In genomic region chr7:143154458-143154871, GRCm38 (mm10) we compare ENCODE assay signal across 8 mouse cellular contexts. TPM values are rescaled to one million over a fixed set of nuclear protein-coding genes. Genes with fewer than 3 reads are reported as not detected.
DNase-seq lines count a peak whose midpoint lies in the region; ATAC-seq and TF ChIP-seq lines count a peak whose summit lies in the region.

No protein-coding gene starts in this region.

- H3K9ac ChIP-seq in forebrain, embryonic 11.5 days (ENCODE audit: low read length), result peak overlapping the region; percentile 44
- peak overlapping the region; percentile 59; the same call in 1 of the 2 replicates for H3K9ac ChIP-seq in hindbrain, embryonic 16.5 days (ENCODE audit: low read depth, low read length)
- no peak overlapping the region for H3K9ac ChIP-seq in midbrain, embryonic 16.5 days (ENCODE audit: low read depth, low read length)

- H3K4me1 ChIP-seq in E14TG2a.4 (replicated peaks; ENCODE audit: low read depth, low read length), result peaks cover 25% of the 10 kb centered on the region
- H3K4me1 ChIP-seq in forebrain, embryonic 11.5 days (replicated peaks; ENCODE audit: control insufficient read depth, insufficient read depth, low read length), result peaks cover 17% of the 10 kb centered on the region
- H3K4me1 ChIP-seq in hindbrain, embryonic 16.5 days (ENCODE audit: control insufficient read depth, insufficient read depth, low read depth, low read length), result peaks cover 5% of the 10 kb centered on the region; the same call in 1 of the 2 replicates
- H3K4me1 ChIP-seq in midbrain, embryonic 16.5 days (ENCODE audit: control insufficient read depth, insufficient read depth, low read length), result peaks cover 8% of the 10 kb centered on the region

- H3K27ac ChIP-seq in forebrain, embryonic 11.5 days (ENCODE audit: low read depth, low read length), result no peak overlapping the region
- no peak overlapping the region for H3K27ac ChIP-seq in hindbrain, embryonic 16.5 days (ENCODE audit: low read depth, low read length)
- no peak overlapping the region for H3K27ac ChIP-seq in midbrain, embryonic 16.5 days (ENCODE audit: low read length)

- H3K9me3 ChIP-seq in E14TG2a.4 (ENCODE audit: low read length), result no peaks in the 10 kb centered on the region
- H3K9me3 ChIP-seq in forebrain, embryonic 11.5 days (ENCODE audit: control insufficient read depth, low read length), result no peaks in the 10 kb centered on the region
- H3K9me3 ChIP-seq in hindbrain, embryonic 16.5 days (ENCODE audit: control insufficient read depth, low read length), result no peaks in the 10 kb centered on the region
- no peaks in the 10 kb centered on the region for H3K9me3 ChIP-seq in midbrain, embryonic 16.5 days (replicated peaks; ENCODE audit: control insufficient read depth, low read length, poor library complexity, severe bottlenecking)

- peak; percentile 33; the same call in 1 of the 2 replicates for ATAC-seq in forebrain, embryonic 11.5 days (replicated peaks; ENCODE audit: low FRiP score)
- ATAC-seq in hindbrain, embryonic 16.5 days, result peak; percentile 7; the same call in 1 of the 2 replicates
- peak; percentile 57; the same call in 1 of the 2 replicates for ATAC-seq in midbrain, embryonic 16.5 days

- no peaks in the 10 kb centered on the region for H3K36me3 ChIP-seq in E14TG2a.4 (ENCODE audit: insufficient read depth, low read length)
- no peaks in the 10 kb centered on the region for H3K36me3 ChIP-seq in forebrain, embryonic 11.5 days (ENCODE audit: control insufficient read depth, insufficient read depth, low read length)
- H3K36me3 ChIP-seq in hindbrain, embryonic 16.5 days (ENCODE audit: control insufficient read depth, insufficient read depth, low read length), result no peaks in the 10 kb centered on the region
- H3K36me3 ChIP-seq in midbrain, embryonic 16.5 days (ENCODE audit: control insufficient read depth, insufficient read depth, low read length), result no peaks in the 10 kb centered on the region

- TF ChIP-seq CTCF in E14TG2a.4 (conservative IDR thresholded peaks at IDR 0.05; ENCODE audit: low read length), result no peak

- H3K4me2 ChIP-seq in forebrain, embryonic 11.5 days (ENCODE audit: low read depth, low read length, severe bottlenecking), result peak overlapping the region; percentile 51
- peak overlapping the region; percentile 72 for H3K4me2 ChIP-seq in hindbrain, embryonic 16.5 days (ENCODE audit: low read length)
- H3K4me2 ChIP-seq in midbrain, embryonic 16.5 days (ENCODE audit: low read length), result no peak overlapping the region

- DNase-seq in adrenal gland, adult 2 months, result peak; percentile 43
- DNase-seq in adrenal gland, adult 8-10 months, result no peak
- DNase-seq in forebrain, embryonic 11.5 days (ENCODE audit: low spot score), result peak; percentile 76
- no peak for DNase-seq in cerebellum, adult 11-12 months
- no peak for DNase-seq in left cerebral cortex, adult 8-10 months (ENCODE audit: low spot score in 2 of 2)

- H3K4me3 ChIP-seq in E14TG2a.4 (replicated peaks; ENCODE audit: low read length), result peak overlapping the region; percentile 67
- no peak overlapping the region for H3K4me3 ChIP-seq in forebrain, embryonic 11.5 days (ENCODE audit: low read depth, low read length)
- no peak overlapping the region for H3K4me3 ChIP-seq in hindbrain, embryonic 16.5 days (ENCODE audit: low read length)
- H3K4me3 ChIP-seq in midbrain, embryonic 16.5 days (ENCODE audit: low read depth, low read length), result no peak overlapping the region

- H3K27me3 ChIP-seq in E14TG2a.4 (ENCODE audit: insufficient read depth, low read length), result peaks cover 70% of the 10 kb centered on the region
- no peaks in the 10 kb centered on the region; the same call in 1 of the 2 replicates for H3K27me3 ChIP-seq in forebrain, embryonic 11.5 days (ENCODE audit: control insufficient read depth, insufficient read depth, low read length)
- H3K27me3 ChIP-seq in hindbrain, embryonic 16.5 days (replicated peaks; ENCODE audit: control insufficient read depth, insufficient read depth, low read length), result 0 out of 2 replicates have a peak, but pooled peaks cover 2% of the 10 kb centered on the region
- no peaks in the 10 kb centered on the region for H3K27me3 ChIP-seq in midbrain, embryonic 16.5 days (ENCODE audit: control insufficient read depth, insufficient read depth, low read depth, low read length)

- 23% methylated on average over 19 of the region's 19 CpGs for WGBS in forebrain, embryonic 11.5 days
- 28% methylated on average over 19 of the region's 19 CpGs for whole genome bisulfite sequencing in hindbrain, embryonic 16.5 days
- 17% methylated on average over 19 of the region's 19 CpGs for WGBS in midbrain, embryonic 16.5 days

RNA-seq across cellular contexts. Expression of gene Kcnq1, which starts 48.3 kb away (rescaled TPM):
- 1 to 10 TPM; 1.9 to 4.1 TPM for total RNA-seq in adrenal gland, adult 2 months (2021)
- polyA plus RNA-seq in adrenal gland, adult 2 months (2012; rRNA removed), result 14.2 and 17.2 TPM in 2 replicates
- 10 to 100 TPM in 2 of 4 experiments, 1 to 10 TPM in 2; 3.7 to 14.9 (median 9.0) TPM for total RNA-seq in adrenal gland, adult 8-10 months (2022)
- 1.1 and 1.5 TPM in 2 replicates for polyA plus RNA-seq in forebrain, embryonic 11.5 days (2014; fragmentation: Nextera tagmentation; extraction: Ambion mirVana)
- polyA plus RNA-seq in hindbrain, embryonic 16.5 days (2015; fragmentation: Nextera tagmentation; extraction: Ambion mirVana), result 1.3 and 2.2 TPM in 2 replicates
- 1.1 and 2.2 TPM in 2 replicates for polyA plus RNA-seq in midbrain, embryonic 16.5 days (2015; fragmentation: Nextera tagmentation; extraction: Ambion mirVana)
- total RNA-seq in left cerebral cortex, adult 8-10 months (2022), result 1 to 10 TPM in 2 of 4 experiments, under 1 TPM in 2; 0.21 to 1.1 (median 0.86) TPM

Comparison
In these comparisons a context has a peak if more than half of its experiments do, and no peak if none do; other contexts are left out.
1. DNase-seq: peak in adrenal gland, adult 2 months (single experiment) and forebrain, embryonic 11.5 days (single experiment); none in adrenal gland, adult 8-10 months (single experiment), cerebellum, adult 11-12 months (single experiment) and left cerebral cortex, adult 8-10 months (0 of 2).
2. ATAC-seq: peak in every context shown above with its lines; median percentile 57 in midbrain, embryonic 16.5 days; 33 in forebrain, embryonic 11.5 days; 7 in hindbrain, embryonic 16.5 days.